Mouse (Mus musculus): Measurements from ENCODE around the gene Slit3. TPM values are rescaled to one million over a fixed set of nuclear protein-coding genes. Genes with fewer than 3 reads are reported as not detected.

The Slit3 gene
- polyA plus RNA-seq, 1 experiment from 2014 or later, result 4.8 TPM

GRCm38 (mm10) chr11:35608794-35609193 lies 487.8 kb downstream of the Slit3 start:
- Histone ChIP-seq H3K27ac (ENCODE audit: low read depth, low read length) (no peak overlapping the region), H3K27me3 (replicated peaks; ENCODE audit: control insufficient read depth, insufficient read depth, low read length) (no peaks in the 10 kb centered on the region), H3K4me2 (replicated peaks; ENCODE audit: low read depth) (no peak overlapping the region), H3K9me3 (ENCODE audit: control insufficient read depth) (no peaks in the 10 kb centered on the region), H3K4me1 (replicated peaks; ENCODE audit: control insufficient read depth, insufficient read depth, low read length) (peaks cover 4% of the 10 kb centered on the region; the same call in 1 of the 2 replicates), H3K36me3 (ENCODE audit: control insufficient read depth, insufficient read depth) (no peaks in the 10 kb centered on the region), H3K9ac (ENCODE audit: low read depth, low read length) (no peak overlapping the region), H3K4me3 (ENCODE audit: low read depth, low read length) (no peak overlapping the region)
- WGBS, result 76% methylated on average over 5 of the region's 5 CpGs
- ATAC-seq, result no peak
- no peak for TF ChIP-seq CTCF (IDR thresholded peaks at IDR 0.05; ENCODE audit: low read depth)

DNA sequence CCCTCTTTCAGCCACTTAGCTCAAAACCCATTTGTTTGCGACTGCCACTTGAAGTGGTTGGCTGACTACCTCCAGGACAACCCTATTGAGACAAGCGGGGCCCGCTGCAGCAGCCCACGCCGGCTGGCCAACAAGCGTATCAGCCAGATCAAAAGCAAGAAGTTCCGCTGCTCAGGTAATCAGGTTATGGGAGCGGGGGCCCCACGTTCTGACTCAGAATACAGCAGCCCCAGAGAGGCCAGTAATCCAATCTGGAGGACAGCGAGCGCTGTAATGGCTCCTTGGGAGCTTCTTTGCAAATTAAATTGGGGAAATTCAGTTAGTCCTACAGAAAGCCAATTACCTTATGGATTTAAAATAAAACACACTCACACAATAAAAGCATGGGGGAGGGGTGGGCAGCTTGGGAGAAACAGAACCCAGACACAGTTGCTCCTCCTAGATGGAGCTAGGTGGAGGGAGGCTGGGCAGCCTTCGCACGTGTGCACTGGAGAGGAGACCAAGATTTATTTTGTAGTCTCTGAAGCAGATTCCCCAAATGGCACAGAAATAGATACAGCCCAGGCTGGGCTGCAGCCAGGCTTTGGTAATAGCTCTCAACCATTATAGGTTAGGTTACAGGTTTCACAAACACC lies 491.4 kb downstream of the Slit3 start:
- no peak overlapping the region for H3K9ac ChIP-seq (ENCODE audit: low read depth, low read length)
- H3K4me3 ChIP-seq (ENCODE audit: low read depth, low read length), result no peak overlapping the region
- H3K36me3 ChIP-seq (ENCODE audit: control insufficient read depth, insufficient read depth), result no peaks in the 10 kb centered on the region
- H3K4me2 ChIP-seq (replicated peaks; ENCODE audit: low read depth), result no peak overlapping the region
- WGBS, result 39% methylated on average over 13 of the region's 13 CpGs
- ATAC-seq, result no peak
- H3K27ac ChIP-seq (ENCODE audit: low read depth, low read length), result no peak overlapping the region
- no peak for TF ChIP-seq CTCF (IDR thresholded peaks at IDR 0.05; ENCODE audit: low read depth)
- H3K9me3 ChIP-seq (ENCODE audit: control insufficient read depth), result no peaks in the 10 kb centered on the region
- no peaks in the 10 kb centered on the region for H3K27me3 ChIP-seq (replicated peaks; ENCODE audit: control insufficient read depth, insufficient read depth, low read length)
- H3K4me1 ChIP-seq (replicated peaks; ENCODE audit: control insufficient read depth, insufficient read depth, low read length), result no peaks in the 10 kb centered on the region

GRCm38 (mm10) chr11:35614530-35614929 lies 493.5 kb downstream of the Slit3 start:
- no peak for TF ChIP-seq CTCF (IDR thresholded peaks at IDR 0.05; ENCODE audit: low read depth)
- WGBS, result 50% methylated on average over 3 of the region's 3 CpGs

GRCm38 (mm10) chr11:35619421-35619820 lies 498.4 kb downstream of the Slit3 start:
- Histone ChIP-seq H3K4me1 (replicated peaks; ENCODE audit: control insufficient read depth, insufficient read depth, low read length) (no peaks in the 10 kb centered on the region), H3K4me3 (ENCODE audit: low read depth, low read length) (no peak overlapping the region), H3K9me3 (ENCODE audit: control insufficient read depth) (no peaks in the 10 kb centered on the region), H3K36me3 (ENCODE audit: control insufficient read depth, insufficient read depth) (no peaks in the 10 kb centered on the region), H3K9ac (ENCODE audit: low read depth, low read length) (no peak overlapping the region), H3K27me3 (replicated peaks; ENCODE audit: control insufficient read depth, insufficient read depth, low read length) (no peaks in the 10 kb centered on the region), H3K27ac (ENCODE audit: low read depth, low read length) (no peak overlapping the region), H3K4me2 (replicated peaks; ENCODE audit: low read depth) (no peak overlapping the region)
- WGBS, result 89% methylated on average over 14 of the region's 14 CpGs
- no peak for TF ChIP-seq CTCF (IDR thresholded peaks at IDR 0.05; ENCODE audit: low read depth)
- ATAC-seq, result no peak

More at GRCm38 (mm10) chr11:35614530-35614929, 493.5 kb downstream of the Slit3 start:
- Histone ChIP-seq H3K4me3 (ENCODE audit: low read depth, low read length) (no peak overlapping the region), H3K9me3 (ENCODE audit: control insufficient read depth) (no peaks in the 10 kb centered on the region), H3K27me3 (replicated peaks; ENCODE audit: control insufficient read depth, insufficient read depth, low read length) (no peaks in the 10 kb centered on the region), H3K9ac (ENCODE audit: low read depth, low read length) (no peak overlapping the region), H3K36me3 (ENCODE audit: control insufficient read depth, insufficient read depth) (no peaks in the 10 kb centered on the region), H3K4me1 (replicated peaks; ENCODE audit: control insufficient read depth, insufficient read depth, low read length) (no peaks in the 10 kb centered on the region), H3K27ac (ENCODE audit: low read depth, low read length) (no peak overlapping the region), H3K4me2 (replicated peaks; ENCODE audit: low read depth) (no peak overlapping the region)
- no peak for ATAC-seq

GRCm38 (mm10) chr11:35622736-35623135 lies 501.7 kb downstream of the Slit3 start:
- H3K27me3 ChIP-seq (replicated peaks; ENCODE audit: control insufficient read depth, insufficient read depth, low read length), result no peaks in the 10 kb centered on the region
- H3K4me2 ChIP-seq (replicated peaks; ENCODE audit: low read depth), result no peak overlapping the region
- no peaks in the 10 kb centered on the region for H3K4me1 ChIP-seq (replicated peaks; ENCODE audit: control insufficient read depth, insufficient read depth, low read length)
- TF ChIP-seq CTCF (IDR thresholded peaks at IDR 0.05; ENCODE audit: low read depth), result no peak
- no peak overlapping the region for H3K4me3 ChIP-seq (ENCODE audit: low read depth, low read length)
- WGBS, result 86% methylated on average over 3 of the region's 3 CpGs
- H3K9ac ChIP-seq (ENCODE audit: low read depth, low read length), result no peak overlapping the region
- no peak for ATAC-seq
- no peaks in the 10 kb centered on the region for H3K36me3 ChIP-seq (ENCODE audit: control insufficient read depth, insufficient read depth)
- H3K27ac ChIP-seq (ENCODE audit: low read depth, low read length), result no peak overlapping the region
- no peaks in the 10 kb centered on the region for H3K9me3 ChIP-seq (ENCODE audit: control insufficient read depth)

GRCm38 (mm10) chr11:35624515-35625270 lies 503.7 kb downstream of the Slit3 start:
- Histone ChIP-seq H3K4me3 (ENCODE audit: low read depth, low read length) (no peak overlapping the region), H3K27ac (ENCODE audit: low read depth, low read length) (no peak overlapping the region), H3K4me2 (replicated peaks; ENCODE audit: low read depth) (no peak overlapping the region), H3K9me3 (ENCODE audit: control insufficient read depth) (no peaks in the 10 kb centered on the region), H3K4me1 (replicated peaks; ENCODE audit: control insufficient read depth, insufficient read depth, low read length) (no peaks in the 10 kb centered on the region), H3K27me3 (replicated peaks; ENCODE audit: control insufficient read depth, insufficient read depth, low read length) (no peaks in the 10 kb centered on the region), H3K36me3 (ENCODE audit: control insufficient read depth, insufficient read depth) (no peaks in the 10 kb centered on the region), H3K9ac (ENCODE audit: low read depth, low read length) (no peak overlapping the region)
- WGBS, result 74% methylated on average over 21 of the region's 21 CpGs
- ATAC-seq, result no peak
- TF ChIP-seq CTCF (IDR thresholded peaks at IDR 0.05; ENCODE audit: low read depth), result no peak

Measured in intestine, postnatal 0 days (tissue).